ENCODE assay signal across 10 mouse cellular contexts in the genomic region with DNA sequence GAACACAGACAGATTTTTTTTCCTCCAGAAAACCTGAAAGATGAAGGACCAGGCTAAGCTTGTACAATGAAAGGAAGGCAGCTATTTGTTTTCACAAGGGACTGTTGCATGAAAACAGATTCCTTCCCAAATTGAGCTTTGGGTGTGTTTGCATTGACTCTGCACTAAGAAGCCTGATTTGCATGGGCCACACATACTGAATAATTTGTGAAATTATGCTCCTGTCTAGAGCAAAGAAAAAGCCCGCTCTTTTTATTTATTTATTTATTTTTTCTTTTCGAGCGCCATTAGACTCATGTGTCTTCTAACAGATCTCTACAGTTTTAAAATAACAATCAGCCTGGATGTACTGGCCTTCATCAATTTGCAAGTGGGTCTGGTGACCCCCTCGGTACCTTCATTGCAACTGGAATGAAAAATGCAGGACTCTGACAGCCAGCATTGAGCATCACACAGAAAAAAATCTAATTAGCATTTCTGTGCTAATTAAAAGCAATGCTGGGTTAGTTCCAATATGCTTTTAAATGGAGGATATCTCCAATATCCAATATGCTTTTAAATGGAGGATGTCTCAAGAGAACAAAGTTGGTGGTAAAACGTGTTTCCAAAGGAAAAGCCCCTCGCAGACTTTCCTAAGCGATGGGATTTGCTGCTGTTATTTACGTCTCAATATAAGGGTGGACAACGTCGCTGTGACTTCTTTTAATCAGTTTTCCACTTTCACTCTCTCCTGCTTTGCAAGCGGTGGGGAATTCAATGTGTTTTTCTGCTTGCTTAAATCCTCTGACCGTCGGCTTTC.
DNase-seq lines count a peak whose midpoint lies in the region; ATAC-seq and TF ChIP-seq lines count a peak whose summit lies in the region.
"Had no signal": no experiment of that assay in that cellular context is flagged by ENCODE, and none has a peak within 500 bp of the region (broad histone marks: within the 10 kb centered on the region; RNA-seq: fewer than 3 reads in every experiment).

No protein-coding gene starts in this region.

- ATAC-seq in intestine, embryonic 14.5 days (replicated peaks; ENCODE audit: low FRiP score, low TSS enrichment, low read depth) = no peak
- no peak for ATAC-seq in intestine, embryonic 16.5 days
- no peak for ATAC-seq in embryonic facial prominence, embryonic 14.5 days (ENCODE audit: low read depth)
- no peak for ATAC-seq in hindbrain, postnatal 0 days
- ATAC-seq in neural tube, embryonic 13.5 days (ENCODE audit: low read depth) = peak; percentile 59; the same call in 1 of the 2 replicates

- H3K4me1 ChIP-seq in intestine, embryonic 14.5 days (replicated peaks; ENCODE audit: control insufficient read depth, insufficient read depth, low read length) = peaks cover 3% of the 10 kb centered on the region; the same call in 1 of the 2 replicates
- H3K4me1 ChIP-seq in intestine, embryonic 16.5 days (ENCODE audit: control insufficient read depth, insufficient read depth, low read length) = no peaks in the 10 kb centered on the region
- 0 out of 2 replicates have a peak, but pooled peaks cover 11% of the 10 kb centered on the region for H3K4me1 ChIP-seq in embryonic facial prominence, embryonic 14.5 days (ENCODE audit: control insufficient read depth, insufficient read depth, low read length)
- H3K4me1 ChIP-seq in hindbrain, postnatal 0 days (ENCODE audit: insufficient read depth, low read length) = no peaks in the 10 kb centered on the region
- H3K4me1 ChIP-seq in neural tube, embryonic 13.5 days (replicated peaks) = peaks cover 28% of the 10 kb centered on the region
- H3K4me1 ChIP-seq: heart, embryonic 13.5 days; liver, embryonic 15.5 days had no signal

- no peaks in the 10 kb centered on the region for H3K9me3 ChIP-seq in intestine, embryonic 14.5 days (ENCODE audit: control insufficient read depth, low read length)
- no peaks in the 10 kb centered on the region for H3K9me3 ChIP-seq in intestine, embryonic 16.5 days (ENCODE audit: control insufficient read depth, low read length)
- no peaks in the 10 kb centered on the region for H3K9me3 ChIP-seq in embryonic facial prominence, embryonic 14.5 days (ENCODE audit: control insufficient read depth, low read length)
- H3K9me3 ChIP-seq in hindbrain, postnatal 0 days (ENCODE audit: low read length) = no peaks in the 10 kb centered on the region
- H3K9me3 ChIP-seq in neural tube, embryonic 13.5 days = no peaks in the 10 kb centered on the region
- H3K9me3 ChIP-seq: heart, embryonic 13.5 days; liver, embryonic 15.5 days had no signal

- no peak overlapping the region for H3K27ac ChIP-seq in intestine, embryonic 14.5 days (ENCODE audit: low read depth)
- H3K27ac ChIP-seq in intestine, embryonic 16.5 days (ENCODE audit: low read length) = no peak overlapping the region
- H3K27ac ChIP-seq in embryonic facial prominence, embryonic 14.5 days (replicated peaks; ENCODE audit: low read depth, low read length) = no peak overlapping the region
- 0 out of 2 replicates have a peak overlapping the region, but pooled peaks have one; percentile 29 for H3K27ac ChIP-seq in hindbrain, postnatal 0 days
- peak overlapping the region; percentile 55; the same call in 1 of the 2 replicates for H3K27ac ChIP-seq in neural tube, embryonic 13.5 days (replicated peaks)
- H3K27ac ChIP-seq: heart, embryonic 13.5 days; liver, embryonic 15.5 days had no signal

- peak overlapping the region; percentile 18 for H3K4me2 ChIP-seq in intestine, embryonic 14.5 days (ENCODE audit: low read length)
- H3K4me2 ChIP-seq in intestine, embryonic 16.5 days (ENCODE audit: low read depth, low read length) = no peak overlapping the region
- H3K4me2 ChIP-seq in embryonic facial prominence, embryonic 14.5 days (ENCODE audit: low read depth, low read length) = peak overlapping the region; percentile 26
- peak overlapping the region; percentile 44 for H3K4me2 ChIP-seq in hindbrain, postnatal 0 days (ENCODE audit: low read depth, low read length)
- H3K4me2 ChIP-seq in neural tube, embryonic 13.5 days = peak overlapping the region; percentile 43
- H3K4me2 ChIP-seq: heart, embryonic 13.5 days; liver, embryonic 15.5 days had no signal

- 40% methylated on average over 13 of the region's 13 CpGs for WGBS in intestine, embryonic 14.5 days
- WGBS in intestine, embryonic 16.5 days = 38% methylated on average over 13 of the region's 13 CpGs
- WGBS in embryonic facial prominence, embryonic 14.5 days = 32% methylated on average over 13 of the region's 13 CpGs
- WGBS in hindbrain, postnatal 0 days = 13% methylated on average over 13 of the region's 13 CpGs
- 19% methylated on average over 13 of the region's 13 CpGs for WGBS in neural tube, embryonic 13.5 days

- no peaks in the 10 kb centered on the region for H3K27me3 ChIP-seq in intestine, embryonic 14.5 days (replicated peaks; ENCODE audit: control insufficient read depth, insufficient read depth, low read length)
- no peaks in the 10 kb centered on the region for H3K27me3 ChIP-seq in intestine, embryonic 16.5 days (replicated peaks; ENCODE audit: control insufficient read depth, insufficient read depth, low read length)
- H3K27me3 ChIP-seq in embryonic facial prominence, embryonic 14.5 days (replicated peaks; ENCODE audit: control insufficient read depth, insufficient read depth, low read length) = no peaks in the 10 kb centered on the region
- H3K27me3 ChIP-seq in hindbrain, postnatal 0 days (ENCODE audit: insufficient read depth, low read length) = no peaks in the 10 kb centered on the region
- H3K27me3 ChIP-seq in neural tube, embryonic 13.5 days = no peaks in the 10 kb centered on the region
- H3K27me3 ChIP-seq: heart, embryonic 13.5 days; liver, embryonic 15.5 days had no signal

- no peak overlapping the region for H3K9ac ChIP-seq in intestine, embryonic 14.5 days (ENCODE audit: low read length)
- H3K9ac ChIP-seq in intestine, embryonic 16.5 days (ENCODE audit: low read depth, low read length) = no peak overlapping the region
- no peak overlapping the region for H3K9ac ChIP-seq in embryonic facial prominence, embryonic 14.5 days (ENCODE audit: low read depth, low read length)
- H3K9ac ChIP-seq in hindbrain, postnatal 0 days (replicated peaks; ENCODE audit: low read length) = no peak overlapping the region
- H3K9ac ChIP-seq in neural tube, embryonic 13.5 days = no peak overlapping the region
- H3K9ac ChIP-seq: heart, embryonic 13.5 days; liver, embryonic 15.5 days had no signal

- intact Hi-C loops in left cerebral cortex, postnatal 4 days (cut with DNase I) = no loop called here
- intact Hi-C loops in gastrocnemius, postnatal 36 days (cut with DNase I) = no loop called here

- no peak for DNase-seq in intestine, embryonic 14.5 days (ENCODE audit: low spot score)
- DNase-seq in embryonic facial prominence, embryonic 14.5 days (ENCODE audit: low spot score) = no peak
- DNase-seq in hindbrain, postnatal 0 days (ENCODE audit: low spot score) = peak; percentile 14
- no peak for DNase-seq in adrenal gland, postnatal 10 days
- no peak for DNase-seq in left cerebral cortex, postnatal 4 days
- DNase-seq in gastrocnemius, postnatal 36 days = no peak

- no peak overlapping the region for H3K4me3 ChIP-seq in intestine, embryonic 14.5 days (ENCODE audit: low read depth, low read length)
- no peak overlapping the region for H3K4me3 ChIP-seq in intestine, embryonic 16.5 days (ENCODE audit: low read length)
- no peak overlapping the region; the same call in 1 of the 2 replicates for H3K4me3 ChIP-seq in embryonic facial prominence, embryonic 14.5 days (ENCODE audit: low read depth, low read length)
- no peak overlapping the region for H3K4me3 ChIP-seq in hindbrain, postnatal 0 days (ENCODE audit: low read length)
- no peak overlapping the region for H3K4me3 ChIP-seq in neural tube, embryonic 13.5 days
- H3K4me3 ChIP-seq: heart, embryonic 13.5 days; liver, embryonic 15.5 days had no signal

- no peaks in the 10 kb centered on the region for H3K36me3 ChIP-seq in intestine, embryonic 14.5 days (ENCODE audit: control insufficient read depth, insufficient read depth, low read length)
- no peaks in the 10 kb centered on the region for H3K36me3 ChIP-seq in intestine, embryonic 16.5 days (ENCODE audit: control insufficient read depth, insufficient read depth, low read length)
- H3K36me3 ChIP-seq in embryonic facial prominence, embryonic 14.5 days (ENCODE audit: control insufficient read depth, insufficient read depth, low read length) = no peaks in the 10 kb centered on the region
- H3K36me3 ChIP-seq in hindbrain, postnatal 0 days (ENCODE audit: insufficient read depth, low read length) = no peaks in the 10 kb centered on the region
- H3K36me3 ChIP-seq in neural tube, embryonic 13.5 days = no peaks in the 10 kb centered on the region
- H3K36me3 ChIP-seq: heart, embryonic 13.5 days; liver, embryonic 15.5 days had no signal

- no peak for TF ChIP-seq CTCF in hindbrain, postnatal 0 days (IDR thresholded peaks at IDR 0.05; ENCODE audit: low read depth)

Comparison
In these comparisons a context has a peak if more than half of its experiments do, and no peak if none do; other contexts are left out.
1. H3K27ac ChIP-seq: peak in hindbrain, postnatal 0 days (single experiment) and neural tube, embryonic 13.5 days (single experiment); none in intestine, embryonic 14.5 days (single experiment), intestine, embryonic 16.5 days (single experiment) and embryonic facial prominence, embryonic 14.5 days (single experiment).